Mouse (Mus musculus) hindbrain, embryonic 11.5 days (tissue): Measurements from ENCODE around the gene Arfip2. TPM values are rescaled to one million over a fixed set of nuclear protein-coding genes. Genes with fewer than 3 reads are reported as not detected.

Experiments
- ATAC-seq: fragments of 200-750 bp; cut with Nextera tagmentation; 2 replicates; pipeline ENCODE4 v1.8.0; 2017; ENCODE audit warnings: mild to moderate bottlenecking, moderate TSS enrichment, moderate library complexity; ENCODE audit not compliant: low FRiP score
- DNase-seq: peaks from one replicate; pipeline ENCODE4 v3.0.0-alpha.2; 2015; ENCODE audit warnings: low spot score
- H3K27ac ChIP-seq: fragments of 300-500 bp; sonication (generic); 2 replicates; pipeline ENCODE4 v1.5.1; 2014; ENCODE audit warnings: mild to moderate bottlenecking, low read depth, low read length
- H3K27me3 ChIP-seq: fragments of 300-500 bp; sonication (generic); 2 replicates; pipeline ENCODE4 v1.6.1; 2014; ENCODE audit warnings: mild to moderate bottlenecking, low read length, moderate library complexity, mixed read lengths; ENCODE audit not compliant: control insufficient read depth, insufficient read depth
- H3K36me3 ChIP-seq: fragments of 300-500 bp; sonication (generic); 2 replicates; pipeline ENCODE4 v1.6.1; 2014; ENCODE audit warnings: mild to moderate bottlenecking, low read length, moderate library complexity, mixed read lengths; ENCODE audit not compliant: control insufficient read depth, insufficient read depth
- H3K4me1 ChIP-seq: fragments of 300-500 bp; sonication (generic); replicated peaks from 2 replicates; pipeline ENCODE4 v1.6.1; 2014; ENCODE audit warnings: low read length, mixed read lengths; ENCODE audit not compliant: control insufficient read depth, insufficient read depth
- H3K4me2 ChIP-seq: fragments of 300-500 bp; sonication (generic); replicated peaks from 2 replicates; pipeline ENCODE4 v1.6.1; 2014; ENCODE audit warnings: mild to moderate bottlenecking, low read depth, low read length
- H3K4me3 ChIP-seq: fragments of 300-500 bp; sonication (generic); 2 replicates; pipeline ENCODE4 v1.5.1; 2014; ENCODE audit warnings: low read depth, low read length
- H3K9ac ChIP-seq: fragments of 300-500 bp; sonication (generic); 2 replicates; pipeline ENCODE4 v1.6.1; 2014; ENCODE audit warnings: low read depth, low read length
- H3K9me3 ChIP-seq: fragments of 300-500 bp; sonication (generic); 2 replicates; pipeline ENCODE4 v1.6.1; 2016; ENCODE audit warnings: low read length; ENCODE audit not compliant: control insufficient read depth
- WGBS: fragments of 180-500 bp; shearing (Covaris S2); extraction: QIAGEN DNeasy Blood & Tissue Kit; methylation state at CpG from one replicate; pipeline ENCODE4 v1.1.7; 2014; 5-methylcytosine and 5-hydroxymethylcytosine counted together
- polyA plus RNA-seq: library from polyadenylated mRNA; unstranded; fragments of >200 nt; fragmentation: Nextera tagmentation; extraction: Ambion mirVana; gene quantifications from 2 replicates; pipeline ENCODE4 v1.2.1, GENCODE M21; 2014

Arfip2 gene
- polyA plus RNA-seq, 1 experiment from 2014 or later: 73.2 TPM

GRCm38 (mm10) chr7:105590097-105590496, 50.1 kb downstream of the Arfip2 start:
- 28% methylated on average over 7 of the region's 7 CpGs for WGBS
- ATAC-seq (no peak), DNase-seq (no peak)
- Histone ChIP-seq H3K27ac (no peak overlapping the region), H3K27me3 (no peaks in the 10 kb centered on the region), H3K4me1 (no peaks in the 10 kb centered on the region), H3K4me2 (no peak overlapping the region), H3K36me3 (no peaks in the 10 kb centered on the region), H3K9me3 (no peaks in the 10 kb centered on the region), H3K4me3 (no peak overlapping the region), H3K9ac (no peak overlapping the region)

- H3K27me3 ChIP-seq: no peaks in the 10 kb centered on the region
- no peaks in the 10 kb centered on the region for H3K4me1 ChIP-seq
- H3K4me3 ChIP-seq: no peak overlapping the region
- H3K9me3 ChIP-seq: no peaks in the 10 kb centered on the region
- no peak overlapping the region for H3K4me2 ChIP-seq
- H3K27ac ChIP-seq: no peak overlapping the region
- H3K9ac ChIP-seq: no peak overlapping the region
- DNase-seq: no peak
- no peaks in the 10 kb centered on the region for H3K36me3 ChIP-seq
- ATAC-seq: no peak
- 84% methylated on average over 9 of the region's 9 CpGs for WGBS
Observed at GRCm38 (mm10) chr7:105588325-105588912, 51.8 kb downstream of the Arfip2 start.

Other genes starting within 250 kb of the Arfip2 start
- gene Fam160a2, start 240.4 kb downstream of the Arfip2 start, polyA plus RNA-seq: 27.6 and 33.9 TPM in 2 replicates
- gene Cnga4, start 235.8 kb downstream of the Arfip2 start, polyA plus RNA-seq: 0.15 TPM in 1 of 2 replicates, not detected in the other
- 0.13 and 0.17 TPM in 2 replicates for gene Cckbr, start 214.7 kb downstream of the Arfip2 start, polyA plus RNA-seq
- 29.6 and 34.3 TPM in 2 replicates for gene Cavin3, start 158.1 kb downstream of the Arfip2 start, polyA plus RNA-seq
- gene Smpd1, start 86.1 kb downstream of the Arfip2 start, polyA plus RNA-seq: 51.2 and 52.5 TPM in 2 replicates
- gene Apbb1, start 58.8 kb downstream of the Arfip2 start, polyA plus RNA-seq: 94.6 and 112 TPM in 2 replicates
- not detected in 2 replicates for gene Hpx, start 40.3 kb downstream of the Arfip2 start, polyA plus RNA-seq
- 31.2 and 34.3 TPM in 2 replicates for gene Trim3, start 6.8 kb downstream of the Arfip2 start, polyA plus RNA-seq
- gene Timm10b, start 360 bp downstream of the Arfip2 start, polyA plus RNA-seq: 146 and 148 TPM in 2 replicates
- gene Gm45799, start 136 bp upstream of the Arfip2 start, polyA plus RNA-seq: 10.2 and 10.8 TPM in 2 replicates
- 0.85 and 1.2 TPM in 2 replicates for gene Dnhd1, start 10.4 kb upstream of the Arfip2 start, polyA plus RNA-seq
- gene Ilk, start 96.2 kb upstream of the Arfip2 start, polyA plus RNA-seq: 252 and 264 TPM in 2 replicates
- gene Rrp8, start 97.0 kb upstream of the Arfip2 start, polyA plus RNA-seq: 33.1 and 44.1 TPM in 2 replicates
- gene Taf10, start 103.9 kb upstream of the Arfip2 start, polyA plus RNA-seq: 175 and 191 TPM in 2 replicates
- gene Tpp1, start 111.8 kb upstream of the Arfip2 start, polyA plus RNA-seq: 43.3 and 51.5 TPM in 2 replicates
- 15.0 and 17.7 TPM in 2 replicates for gene Dchs1, start 147.2 kb upstream of the Arfip2 start, polyA plus RNA-seq
- gene Mrpl17, start 170.7 kb upstream of the Arfip2 start, polyA plus RNA-seq: 274 and 290 TPM in 2 replicates